Mouse (Mus musculus): Measurements from ENCODE around the gene Npas4.
A peak's percentile ranks its signal among the peaks of the same experiment; 100 is the strongest.
"Not testable (repeated sequence)": the region's sequence is repeated elsewhere in the genome, so short reads cannot be mapped to it uniquely, and the experiment has no call there.

The Npas4 gene

DNA sequence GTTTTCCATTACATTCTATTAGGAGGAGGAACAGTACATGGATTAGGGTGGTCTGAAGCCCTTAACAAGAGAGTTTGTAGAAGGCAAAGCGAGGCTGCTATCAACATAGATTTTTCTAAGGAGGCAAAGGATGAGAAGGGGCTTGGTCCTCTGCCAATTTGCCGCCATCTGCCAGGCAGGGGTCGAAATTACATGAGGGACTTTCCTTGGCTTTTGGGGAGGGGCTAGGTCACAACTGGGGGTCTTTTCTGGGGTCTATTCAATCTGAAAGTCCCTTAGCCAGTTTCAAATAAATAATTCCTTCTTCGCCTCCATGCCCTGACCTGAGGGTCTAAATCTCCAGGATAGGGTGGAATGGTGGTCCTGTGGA, at the start of gene Npas4:
Gene Npas4, minus strand, starts transcription at position 61 of the 370 bp plus-strand sequence.
- DNase-seq (ENCODE audit: low spot score in 2 of 2): no peak

DNA sequence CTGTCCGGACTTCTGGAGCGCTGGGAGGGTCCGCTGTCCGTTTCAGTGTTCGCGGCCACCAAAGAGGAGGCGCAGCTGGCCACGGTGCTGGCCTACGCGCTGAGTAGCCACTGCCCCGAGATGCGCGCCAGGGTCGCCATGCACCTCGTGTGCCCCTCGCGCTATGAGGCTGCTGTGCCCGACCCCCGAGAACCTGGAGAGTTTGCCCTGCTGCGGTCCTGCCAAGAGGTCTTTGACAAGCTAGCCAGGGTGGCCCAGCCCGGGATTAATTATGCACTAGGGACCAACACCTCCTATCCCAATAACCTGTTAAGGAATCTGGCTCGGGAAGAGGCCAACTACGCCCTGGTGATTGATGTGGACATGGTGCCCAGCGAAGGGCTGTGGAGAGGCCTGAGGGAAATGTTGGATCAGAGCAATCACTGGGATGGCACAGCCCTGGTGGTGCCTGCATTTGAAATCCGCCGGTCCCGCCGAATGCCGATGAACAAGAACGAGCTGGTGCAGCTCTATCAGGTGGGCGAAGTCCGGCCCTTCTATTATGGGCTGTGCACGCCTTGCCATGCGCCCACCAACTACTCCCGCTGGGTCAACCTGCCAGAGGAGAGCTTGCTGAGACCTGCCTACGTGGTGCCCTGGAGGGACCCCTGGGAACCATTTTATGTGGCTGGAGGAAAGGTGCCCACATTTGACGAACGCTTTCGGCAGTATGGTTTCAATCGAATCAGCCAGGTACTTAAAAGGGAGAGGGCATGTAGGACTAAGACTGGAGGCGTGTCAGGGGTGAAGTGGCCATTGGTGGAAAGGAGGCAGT, 49.4 kb upstream of the Npas4 start:
- DNase-seq (ENCODE audit: low spot score in 2 of 2): peak in 1 of 2 experiments; percentile 56

DNA sequence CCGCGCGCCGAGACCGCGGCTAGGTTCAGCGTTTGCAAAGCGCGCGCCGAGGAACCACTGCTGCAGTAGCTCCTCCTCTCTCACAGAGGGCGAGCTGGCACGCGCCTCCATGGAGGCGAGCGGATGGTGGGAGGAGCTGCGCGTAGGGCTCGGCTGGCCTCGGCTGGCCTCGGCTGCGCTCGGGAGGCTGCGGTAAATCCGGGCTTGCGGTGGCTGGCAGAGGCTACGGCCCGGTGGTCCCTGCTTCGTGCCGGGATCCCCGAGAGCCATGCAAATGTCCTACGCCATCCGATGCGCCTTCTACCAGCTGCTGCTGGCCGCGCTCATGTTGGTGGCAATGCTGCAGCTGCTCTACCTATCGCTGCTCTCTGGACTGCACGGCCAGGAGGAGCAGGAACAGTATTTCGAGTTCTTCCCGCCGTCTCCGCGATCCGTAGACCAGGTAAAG, 48.6 kb upstream of the Npas4 start, which contains the start of the genes B4gat1 and AC124502.3:
Gene B4gat1, plus strand, starts transcription at position 118 of the 448 bp plus-strand sequence.
Gene AC124502.3, plus strand, starts transcription at position 183 of the 448 bp plus-strand sequence.
- DNase-seq (ENCODE audit: low spot score in 2 of 2): peak; percentile 96

DNA sequence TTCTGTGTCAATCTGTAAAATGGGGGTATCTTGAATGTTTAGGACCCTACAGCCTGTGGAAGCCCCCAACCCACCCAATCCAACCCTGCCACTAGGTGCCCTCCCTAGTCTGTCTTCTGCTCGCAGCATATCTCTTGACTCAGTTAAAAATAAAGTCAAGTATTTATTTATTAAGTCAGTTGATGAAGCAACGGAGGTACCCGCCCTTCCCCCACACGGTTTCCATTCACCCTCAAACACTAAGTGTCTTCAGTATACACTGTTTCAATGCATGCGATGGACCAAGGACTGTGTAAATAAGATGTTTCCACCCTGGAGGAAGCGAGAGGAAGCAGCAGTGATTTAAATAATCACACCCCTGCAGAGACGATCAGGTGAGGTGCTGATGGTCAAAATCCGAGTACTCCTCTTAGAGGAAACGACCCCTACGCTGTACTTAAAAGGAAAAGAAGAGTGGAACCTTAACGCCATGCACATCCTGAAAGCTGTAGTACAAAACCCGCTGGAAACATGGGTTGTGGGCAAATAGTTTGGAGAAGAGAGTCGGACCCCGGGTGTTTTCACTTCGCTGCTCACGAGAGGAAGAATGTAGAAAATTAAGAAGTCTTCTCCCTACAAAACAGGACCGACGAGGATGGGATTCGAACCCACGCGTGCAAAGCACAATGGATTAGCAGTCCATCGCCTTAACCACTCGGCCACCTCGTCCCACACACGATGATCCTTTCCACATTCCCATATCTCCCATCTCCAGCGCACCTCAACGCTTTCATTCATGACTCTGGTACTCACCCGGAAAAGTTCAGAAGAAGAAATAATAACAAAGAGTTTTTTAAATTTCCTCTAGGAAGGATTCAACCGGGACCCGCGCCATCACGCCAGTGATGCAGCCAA, 47.8 kb upstream of the Npas4 start:
- peak; percentile 85 to 88 for DNase-seq (ENCODE audit: low spot score in 2 of 2)

DNA sequence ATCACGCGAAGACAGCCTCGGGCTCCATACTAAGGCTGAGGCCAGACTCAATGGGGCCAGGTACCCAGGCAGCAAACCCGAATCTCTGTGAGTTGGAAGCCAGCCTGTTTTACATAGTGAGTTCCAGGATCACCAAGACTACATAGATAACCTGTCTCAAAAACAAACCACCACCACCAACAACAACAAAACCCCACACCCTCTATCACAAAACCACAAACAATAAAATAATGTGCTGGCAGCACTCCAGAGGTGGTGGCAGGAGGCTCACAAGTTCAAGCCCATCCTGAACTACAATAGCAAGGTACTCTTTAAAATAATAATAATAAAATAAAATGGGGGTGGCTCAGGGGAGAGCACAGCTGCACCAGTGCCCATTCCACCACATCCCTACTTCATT, 46.5 kb upstream of the Npas4 start:
- DNase-seq (ENCODE audit: low spot score in 2 of 2): no peak

DNA sequence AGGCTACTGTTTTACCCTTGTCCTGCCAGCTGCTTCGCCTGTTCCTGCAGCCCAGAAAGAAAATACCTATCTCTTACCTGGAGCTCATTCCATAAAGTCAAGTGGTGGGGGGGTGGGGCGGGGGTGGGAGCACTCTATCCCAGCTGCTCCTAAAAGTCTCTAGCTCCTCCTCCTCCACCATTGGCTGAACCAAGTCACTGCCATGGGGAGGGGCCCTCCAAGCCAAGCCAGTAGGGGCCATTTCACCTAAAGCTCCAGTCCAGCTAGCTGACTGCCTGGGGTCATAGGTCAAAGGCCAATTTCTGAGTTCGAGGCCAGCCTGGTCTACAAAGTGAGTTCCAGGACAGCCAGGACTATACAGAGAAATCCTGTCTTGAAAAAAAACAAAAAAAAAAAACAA, 42.6 kb upstream of the Npas4 start:
- no peak for DNase-seq (ENCODE audit: low spot score in 2 of 2)

DNA sequence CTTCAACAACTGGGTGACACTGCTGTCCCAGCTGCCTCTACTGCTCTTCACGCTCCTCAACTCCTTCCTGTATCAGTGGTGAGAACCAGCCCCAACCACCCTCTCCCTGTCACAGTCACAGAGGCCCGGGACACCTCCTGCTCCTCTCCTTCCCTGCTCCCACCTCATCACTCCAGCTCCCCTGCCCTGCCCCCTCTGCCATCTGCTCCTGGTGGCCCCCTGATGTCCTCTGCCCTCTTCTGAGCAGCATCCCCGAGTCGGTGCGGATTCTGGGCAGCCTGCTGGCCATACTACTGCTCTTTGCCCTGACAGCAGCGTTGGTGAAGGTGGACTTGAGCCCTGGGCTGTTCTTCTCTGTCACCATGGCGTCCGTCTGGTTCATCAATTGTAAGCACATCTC, 36.0 kb upstream of the Npas4 start:
- DNase-seq (ENCODE audit: low spot score in 2 of 2): no peak

DNA sequence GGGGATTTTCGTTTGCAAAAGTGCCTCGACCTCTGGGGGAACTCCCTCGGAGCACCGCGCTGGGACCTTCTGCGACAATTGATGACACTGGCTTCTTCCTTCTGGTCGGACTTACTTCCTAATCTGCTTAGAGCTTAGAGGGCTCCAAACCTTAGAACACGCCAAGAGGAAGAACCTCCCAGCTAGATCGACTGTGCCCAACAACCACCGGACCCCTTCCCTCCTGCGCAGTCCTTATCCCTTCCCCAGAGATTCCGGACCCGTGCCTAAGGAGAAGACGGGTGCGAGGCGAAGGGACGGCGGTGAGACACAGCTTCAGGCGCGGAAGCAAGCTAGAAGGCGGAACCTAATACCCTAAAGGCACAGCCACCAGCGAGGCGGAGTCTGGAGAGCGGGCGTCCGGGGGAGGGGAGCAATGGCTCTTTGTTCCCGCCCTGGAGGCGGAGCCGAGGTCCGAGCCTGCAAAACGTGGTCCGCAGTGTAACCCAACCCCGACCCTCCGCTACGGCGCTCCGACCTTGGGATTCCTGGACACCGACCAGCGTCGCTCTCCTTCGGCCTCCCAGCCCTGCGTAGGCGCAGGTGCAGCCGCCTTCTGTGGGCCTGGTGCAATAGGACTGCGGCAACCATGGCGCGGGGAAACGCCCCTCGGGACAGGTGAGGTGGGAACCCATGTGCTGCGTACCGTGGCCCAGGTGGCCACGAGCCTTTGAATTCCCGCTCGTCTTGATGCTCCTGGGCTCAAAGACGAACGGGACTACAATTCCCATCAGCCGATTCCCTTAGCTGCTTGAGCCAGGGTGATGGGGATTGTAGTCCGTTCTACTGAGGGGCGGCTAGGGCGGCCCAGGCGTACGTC, 33.7 kb upstream of the Npas4 start, which contains the start of gene Slc29a2:
Gene Slc29a2, plus strand, starts transcription at position 240 of the 859 bp plus-strand sequence.
- DNase-seq (ENCODE audit: low spot score in 2 of 2): peak; percentile 93 to 94

DNA sequence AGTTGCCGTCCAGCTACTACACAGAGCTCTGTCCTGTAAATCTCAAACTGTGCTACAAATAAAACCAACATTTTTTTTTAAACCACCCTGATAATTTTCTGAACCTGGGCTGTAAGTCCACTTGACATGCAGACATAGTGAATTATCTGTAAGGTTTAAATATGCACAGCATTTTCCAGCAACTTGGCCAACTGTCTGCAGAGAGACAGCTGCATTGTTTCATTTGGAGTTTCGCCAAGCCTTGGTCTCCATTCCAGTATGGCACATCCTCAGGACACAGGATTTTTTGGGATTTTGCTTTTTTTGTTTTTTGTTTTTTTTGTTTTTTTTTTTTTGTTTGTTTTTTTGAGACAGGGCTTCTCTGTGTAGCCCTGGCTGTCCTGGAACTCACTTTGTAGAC, 31.3 kb upstream of the Npas4 start:
- no peak for DNase-seq (ENCODE audit: low spot score in 2 of 2)

DNA sequence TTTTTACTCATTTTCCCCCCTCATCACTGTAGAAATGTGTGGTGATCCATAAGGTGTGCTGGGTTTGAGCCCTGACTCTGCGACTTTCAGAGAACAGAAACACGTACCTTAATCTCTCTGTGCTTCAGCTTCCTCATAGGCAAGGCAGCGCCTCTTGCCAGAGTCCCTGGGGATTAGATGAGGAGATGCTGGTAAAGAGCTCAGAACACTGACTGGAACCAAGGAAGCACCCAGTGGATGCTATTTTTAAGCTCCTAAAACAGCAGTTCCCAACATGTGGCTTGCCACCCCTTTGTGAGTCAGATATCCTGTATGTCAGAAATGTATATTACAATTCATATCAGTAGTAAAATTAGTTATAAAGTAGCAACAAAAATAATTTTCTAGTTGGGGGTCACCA, 28.1 kb upstream of the Npas4 start:
- DNase-seq (ENCODE audit: low spot score in 2 of 2): no peak

DNA sequence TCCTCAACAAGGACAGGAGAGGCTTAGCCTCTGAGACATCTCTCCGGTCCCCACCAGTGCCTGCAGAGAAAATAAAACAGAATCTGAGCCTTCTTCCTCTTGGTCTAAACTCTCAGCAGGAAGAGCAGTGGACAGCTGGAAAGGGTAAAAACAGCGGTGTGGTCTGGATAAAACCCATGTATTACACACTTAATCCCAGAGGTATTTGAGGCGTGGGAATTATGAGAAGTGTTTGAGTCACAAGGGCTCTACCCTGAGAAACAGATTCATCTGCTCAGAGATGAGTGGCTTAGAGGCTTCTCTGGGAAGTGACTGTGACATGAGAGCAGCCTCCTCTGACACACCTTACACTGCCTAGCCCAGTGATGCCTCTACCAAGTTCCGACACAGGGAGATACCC, 27.5 kb upstream of the Npas4 start:
- no peak for DNase-seq (ENCODE audit: low spot score in 2 of 2)

DNA sequence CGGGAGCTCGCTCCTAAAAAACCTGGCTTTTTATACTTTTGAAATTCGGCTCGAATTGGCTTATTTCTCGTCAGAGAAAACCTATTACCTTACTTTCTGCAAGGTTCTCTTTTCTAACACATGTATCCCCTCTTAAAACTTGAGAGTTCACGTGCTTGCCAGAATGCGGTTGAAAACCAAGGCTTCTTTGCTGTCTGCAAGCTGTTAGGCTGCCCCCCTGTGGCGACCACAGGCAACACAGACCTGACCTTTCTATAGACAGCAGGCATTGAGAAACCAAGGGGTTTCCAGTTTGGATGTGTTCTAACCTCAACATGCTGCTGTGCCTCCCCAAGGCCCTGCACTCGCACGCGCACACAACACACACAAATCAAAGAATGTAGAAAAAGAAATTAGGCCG, 26.7 kb upstream of the Npas4 start:
- DNase-seq (ENCODE audit: low spot score in 2 of 2): peak; percentile 62 to 72

DNA sequence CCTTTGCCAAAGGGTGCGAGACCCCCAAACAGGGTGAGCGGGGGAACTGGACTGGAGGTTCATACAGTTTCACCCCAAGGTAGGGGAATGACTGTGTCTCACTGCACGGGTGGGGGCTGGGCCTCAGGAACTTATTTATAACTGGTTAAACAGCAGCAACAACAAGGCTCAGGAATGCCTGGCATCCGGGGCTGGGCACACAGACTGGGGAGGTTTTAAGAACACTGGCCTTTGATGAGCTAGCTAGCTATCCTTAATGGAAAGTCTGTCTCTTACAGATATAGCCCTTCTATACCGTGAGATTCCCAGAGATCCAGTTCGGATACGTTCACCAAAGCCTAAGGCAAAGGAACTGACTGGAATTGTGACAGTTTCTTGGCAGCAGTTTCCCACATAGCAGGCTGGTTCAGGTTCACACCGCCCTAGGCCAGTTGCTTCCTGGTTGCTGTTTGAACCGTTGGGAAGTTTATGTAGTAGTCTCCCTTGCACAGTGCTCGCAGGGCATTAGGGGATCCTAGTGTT, 26.2 kb upstream of the Npas4 start:
- DNase-seq (ENCODE audit: low spot score in 2 of 2): no peak

DNA sequence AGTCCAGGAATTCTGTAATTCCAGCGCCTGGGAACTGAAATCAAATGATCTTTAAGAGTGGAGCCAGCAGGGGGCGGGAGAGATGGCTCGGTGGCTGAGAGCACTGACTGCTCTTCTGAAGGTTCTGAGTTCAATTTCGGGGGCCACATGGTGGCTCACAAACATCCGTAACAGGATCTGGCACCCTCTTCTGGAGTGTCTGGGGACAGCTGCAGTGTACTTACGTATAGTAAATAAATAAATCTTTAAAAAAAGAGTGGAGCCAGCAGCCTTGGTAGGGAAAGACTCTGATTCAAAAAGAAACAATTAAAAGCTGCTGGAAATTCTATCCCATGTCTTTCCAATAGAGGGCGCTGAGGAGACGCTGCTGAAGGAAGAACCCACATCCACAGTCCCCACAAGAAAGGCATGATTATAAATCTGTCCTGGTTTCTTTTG, 24.9 kb upstream of the Npas4 start:
- DNase-seq (ENCODE audit: low spot score in 2 of 2): no peak

DNA sequence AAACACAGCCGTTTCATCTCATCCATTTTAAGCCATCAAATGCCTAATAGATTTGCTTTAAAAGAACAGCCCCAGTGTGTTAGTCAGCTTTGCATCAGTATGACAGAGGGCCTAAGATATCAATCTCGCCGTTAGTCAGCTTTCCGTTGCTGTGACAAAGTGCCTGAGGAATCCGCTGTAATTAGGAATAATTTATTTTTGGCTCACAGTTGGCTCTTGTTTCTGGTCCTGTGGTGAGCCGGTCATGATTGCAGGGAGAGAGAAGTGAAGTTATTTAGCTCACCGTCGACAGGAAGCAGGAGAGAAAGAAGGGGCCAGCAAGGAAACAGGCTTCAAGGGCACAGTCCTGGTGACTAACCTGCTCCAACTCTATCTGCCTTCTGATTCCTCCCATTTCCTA, 23.0 kb upstream of the Npas4 start:
- no peak for DNase-seq (ENCODE audit: low spot score in 2 of 2)

DNA sequence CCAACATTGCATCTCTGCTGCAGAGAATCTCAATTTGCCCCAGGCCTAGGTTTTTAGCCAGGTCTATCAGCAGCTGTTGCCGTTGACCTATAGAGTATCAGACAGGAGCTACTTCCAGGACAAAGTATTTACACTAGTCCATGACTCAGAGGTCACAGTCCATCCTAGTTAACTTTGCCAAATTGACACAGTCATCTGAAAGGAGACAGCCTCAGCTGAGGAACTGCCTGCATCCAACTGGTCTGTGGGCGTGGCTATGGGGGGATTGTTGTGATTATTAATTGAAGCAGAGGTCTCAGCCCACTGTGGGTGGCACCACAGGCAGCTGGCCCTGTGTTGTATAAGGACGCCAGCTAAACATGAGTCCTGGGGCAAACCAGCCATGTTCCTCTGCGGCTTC, 14.8 kb upstream of the Npas4 start:
- no peak for DNase-seq (ENCODE audit: low spot score in 2 of 2)

DNA sequence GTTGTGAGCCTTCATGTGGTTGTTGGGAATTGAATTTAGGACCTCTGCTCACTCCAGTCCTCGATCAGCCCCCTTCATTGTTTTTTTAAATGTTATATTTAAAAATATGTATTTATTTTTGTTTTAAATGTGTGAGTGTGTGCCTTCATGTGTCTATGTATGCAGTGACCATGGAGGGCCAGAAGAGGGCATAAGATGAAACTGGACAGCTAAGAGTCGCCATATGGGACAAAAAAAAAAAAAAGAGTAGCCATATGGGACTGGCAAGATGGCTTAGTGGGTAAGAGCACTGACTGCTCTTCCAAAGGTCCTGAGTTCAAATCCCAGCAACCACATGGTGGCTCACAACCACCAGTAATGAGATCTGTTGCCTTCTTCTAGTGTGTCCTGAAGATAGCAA, 13.5 kb upstream of the Npas4 start:
- DNase-seq (ENCODE audit: low spot score in 2 of 2): not testable (repeated sequence)

DNA sequence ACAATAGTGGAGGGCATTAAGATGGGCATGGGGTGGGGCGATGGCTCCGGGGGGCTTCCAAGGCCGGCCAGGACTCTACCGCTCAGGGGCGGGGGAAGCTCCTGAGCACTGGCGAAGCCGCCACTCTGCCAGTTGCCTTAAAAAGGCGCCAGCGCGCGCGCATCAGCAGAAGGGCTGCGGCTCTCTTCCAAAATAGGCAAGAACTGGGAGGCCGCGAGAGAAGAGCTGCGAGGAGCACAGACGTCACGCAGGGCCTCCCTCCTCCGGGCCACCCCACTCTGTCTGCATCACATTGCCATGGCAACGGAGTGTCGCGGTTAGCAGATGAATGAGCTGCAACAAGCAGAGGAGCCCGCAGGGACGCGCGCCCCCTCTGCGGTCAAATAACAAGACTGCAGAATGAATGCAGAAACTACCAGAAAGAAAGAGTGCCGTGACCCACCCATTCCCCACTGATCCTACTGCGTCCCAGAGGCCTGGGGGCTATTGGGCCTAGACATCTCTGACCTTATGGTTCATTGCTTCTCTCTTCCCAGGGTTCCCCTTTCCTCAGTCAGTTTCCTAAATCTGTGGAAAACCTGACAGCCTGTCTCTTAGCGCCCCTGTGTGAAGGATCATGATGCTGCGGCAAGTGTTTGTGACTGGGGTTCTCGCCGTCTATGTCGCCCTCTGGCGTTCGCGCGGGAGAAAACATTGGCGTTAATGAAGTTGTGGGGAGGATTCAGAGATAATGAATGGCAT, 11.7 kb upstream of the Npas4 start:
- peak; percentile 97 to 99 for DNase-seq (ENCODE audit: low spot score in 2 of 2)

DNA sequence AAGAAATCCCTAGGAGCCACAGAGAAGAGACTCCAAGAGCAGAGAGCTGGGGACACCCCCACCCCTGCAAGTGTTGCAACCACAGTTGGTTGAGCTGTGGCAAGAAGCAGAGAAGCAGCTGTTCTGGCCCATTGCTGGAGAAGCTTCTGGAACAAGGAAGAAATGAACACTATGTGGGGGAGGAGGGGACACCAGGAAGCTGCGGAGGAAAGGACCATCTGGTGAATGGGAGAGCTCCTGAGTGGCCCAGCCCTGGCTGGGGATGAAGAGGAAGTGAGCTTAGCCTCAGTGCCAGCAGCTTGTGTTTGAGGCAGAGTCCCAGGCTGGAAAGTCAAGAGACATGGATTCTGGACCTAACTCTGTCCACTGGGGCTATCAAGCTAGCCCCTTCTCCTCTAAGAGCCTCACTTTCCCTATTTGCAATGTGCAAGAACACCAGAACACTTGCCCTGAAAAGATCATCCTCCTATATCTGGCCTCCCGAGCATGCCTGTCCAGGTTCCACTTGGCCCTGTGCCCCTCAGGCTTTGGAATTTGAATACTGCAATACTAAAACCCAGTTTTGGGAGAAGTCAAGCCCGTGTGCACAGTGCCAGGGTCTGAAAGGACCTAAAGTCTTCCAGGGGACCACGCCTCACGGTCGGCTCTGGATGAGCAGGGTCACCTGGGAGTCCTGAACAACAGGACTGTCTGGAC, 9.5 kb upstream of the Npas4 start:
- DNase-seq (ENCODE audit: low spot score in 2 of 2): peak in 1 of 2 experiments; percentile 73

DNA sequence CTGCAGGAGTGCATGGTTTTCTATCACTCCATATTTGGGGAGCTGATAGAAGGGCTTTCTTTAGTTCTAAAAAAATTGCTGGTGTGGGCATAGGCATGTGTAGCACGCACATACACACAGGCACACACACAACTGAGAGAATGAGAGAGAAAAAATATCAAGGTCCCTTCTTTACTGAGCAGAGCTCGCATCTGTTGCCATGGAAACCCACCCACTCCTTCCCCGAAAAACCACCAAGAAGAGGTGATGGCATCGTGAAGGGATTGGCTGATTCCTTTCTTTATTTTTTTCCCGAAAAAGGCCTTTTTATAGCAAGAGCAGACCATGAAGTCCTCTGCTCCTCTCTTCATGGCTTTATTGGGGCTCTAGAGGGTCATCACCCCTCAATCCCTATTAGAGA, 3.9 kb upstream of the Npas4 start:
- peak; percentile 94 to 96 for DNase-seq (ENCODE audit: low spot score in 2 of 2)

Data from right cerebral cortex, postnatal 10 days (tissue).